Mouse (Mus musculus) lung, embryonic 14.5 days (tissue): ENCODE measurements around the gene Fam240a. TPM values are rescaled to one million over a fixed set of nuclear protein-coding genes. Genes with fewer than 3 reads are reported as not detected.

Experiments
- ATAC-seq: fragments of 200-750 bp; cut with Nextera tagmentation; 2 replicates; pipeline ENCODE4 v1.8.0; 2017; ENCODE audit warnings: mild to moderate bottlenecking, moderate TSS enrichment, moderate library complexity; ENCODE audit not compliant: insufficient read depth
- DNase-seq: peaks from one replicate; pipeline ENCODE4 v3.0.0-alpha.2; 2015
- H3K27ac ChIP-seq: fragments of 300-500 bp; sonication (generic); 2 replicates; pipeline ENCODE4 v1.5.1; 2014; ENCODE audit warnings: low read depth, mild to moderate bottlenecking, moderate library complexity
- H3K27me3 ChIP-seq: fragments of 300-500 bp; sonication (generic); 2 replicates; pipeline ENCODE4 v1.6.1; 2014; ENCODE audit warnings: low read length, control low read depth; ENCODE audit not compliant: insufficient read depth
- H3K36me3 ChIP-seq: fragments of 300-500 bp; sonication (generic); 2 replicates; pipeline ENCODE4 v1.6.1; 2014; ENCODE audit warnings: control low read depth; ENCODE audit not compliant: insufficient read depth
- H3K4me1 ChIP-seq: fragments of 300-500 bp; sonication (generic); 2 replicates; pipeline ENCODE4 v1.6.1; 2014; ENCODE audit warnings: antibody characterized with exemption, control low read depth; ENCODE audit not compliant: insufficient read depth
- H3K4me2 ChIP-seq: fragments of 300-500 bp; sonication (generic); 2 replicates; pipeline ENCODE4 v1.6.1; 2014; ENCODE audit warnings: mild to moderate bottlenecking
- H3K4me3 ChIP-seq: fragments of 300-500 bp; sonication (generic); 2 replicates; pipeline ENCODE4 v1.5.1; 2014; ENCODE audit warnings: low read depth, low read length
- H3K9ac ChIP-seq: fragments of 300-500 bp; sonication (generic); 2 replicates; pipeline ENCODE4 v1.6.1; 2014
- H3K9me3 ChIP-seq: fragments of 300-500 bp; sonication (generic); 2 replicates; pipeline ENCODE4 v1.6.1; 2016; ENCODE audit warnings: low read depth, low read length, control low read depth
- CTCF ChIP-seq: IDR thresholded peaks from 2 replicates; pipeline ENCODE4 v1.5.1; 2016; ENCODE audit warnings: antibody characterized with exemption, low read depth
- WGBS: fragments of 180-500 bp; shearing (Covaris S2); extraction: QIAGEN DNeasy Blood & Tissue Kit; methylation state at CpG from one replicate; pipeline ENCODE4 v1.1.7; 2014; 5-methylcytosine and 5-hydroxymethylcytosine counted together
- polyA plus RNA-seq: library from polyadenylated mRNA; unstranded; fragments of >200 nt; fragmentation: Nextera tagmentation; extraction: Ambion mirVana; gene quantifications from 2 replicates; pipeline ENCODE4 v1.2.1, GENCODE M21; 2014

Gene Fam240a
- polyA plus RNA-seq, 1 experiment from 2014 or later: not detected

DNA sequence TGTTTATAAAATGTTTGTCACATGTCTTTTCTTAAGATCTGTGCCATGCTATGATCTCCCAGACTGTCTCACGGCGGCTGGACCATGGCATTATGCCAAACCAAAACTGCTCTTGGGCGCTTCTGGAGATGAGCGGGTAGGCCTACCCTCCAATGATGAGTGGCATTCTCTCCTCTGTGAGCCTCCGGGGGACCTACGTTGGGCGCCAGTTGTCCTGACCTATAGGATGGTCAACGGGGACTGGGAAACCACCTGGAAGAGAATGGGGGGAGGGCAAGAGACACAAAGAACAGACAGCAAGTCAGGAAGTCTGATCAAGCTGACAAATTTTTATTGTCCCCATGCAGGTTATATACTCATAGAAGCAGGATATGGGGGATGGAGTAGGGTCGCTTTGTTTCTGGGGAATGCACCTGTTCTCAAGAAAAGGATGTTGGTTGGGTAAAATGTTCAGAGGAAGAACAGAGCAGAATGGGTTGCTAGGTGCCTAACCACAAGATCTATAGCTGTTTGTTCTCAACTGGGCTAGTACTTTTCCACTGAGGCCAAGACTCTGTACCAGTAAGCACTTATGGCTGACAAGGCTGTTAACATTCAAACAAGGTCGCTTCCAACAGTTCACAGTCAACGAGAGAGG lies 9.3 kb downstream of the Fam240a start:
- H3K27me3 ChIP-seq: no peaks in the 10 kb centered on the region
- H3K4me2 ChIP-seq: no peak overlapping the region
- TF ChIP-seq CTCF: no peak
- ATAC-seq: no peak
- H3K4me1 ChIP-seq: no peaks in the 10 kb centered on the region
- no peak overlapping the region for H3K9ac ChIP-seq
- WGBS: 86% methylated on average over 11 of the region's 11 CpGs
- no peaks in the 10 kb centered on the region for H3K36me3 ChIP-seq
- no peak overlapping the region for H3K4me3 ChIP-seq
- DNase-seq: no peak
- no peaks in the 10 kb centered on the region for H3K9me3 ChIP-seq
- H3K27ac ChIP-seq: no peak overlapping the region

DNA sequence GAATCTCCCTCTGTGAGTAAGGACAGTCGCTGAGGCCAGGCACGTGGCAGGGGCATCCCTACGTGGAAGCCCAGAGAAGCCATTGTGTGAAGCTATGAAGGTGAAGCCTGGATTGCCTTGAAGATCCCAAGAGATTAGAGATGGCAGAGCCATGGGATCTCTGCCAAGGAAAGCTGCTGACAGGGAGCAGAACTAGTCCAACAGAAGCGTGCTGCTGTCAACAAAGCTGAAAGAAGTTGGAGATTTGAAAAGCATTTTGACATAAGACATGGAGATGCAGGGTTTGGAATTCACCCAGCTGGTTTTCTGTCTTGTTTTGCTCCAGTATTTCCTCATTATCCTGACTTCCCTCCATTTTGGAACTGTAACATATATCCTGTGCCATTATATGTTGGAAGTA lies 14.4 kb downstream of the Fam240a start:
- ATAC-seq: no peak
- 78% methylated on average over 4 of the region's 4 CpGs for WGBS
- TF ChIP-seq CTCF: no peak
- H3K4me3 ChIP-seq: no peak overlapping the region
- no peaks in the 10 kb centered on the region for H3K9me3 ChIP-seq
- H3K4me2 ChIP-seq: no peak overlapping the region
- no peaks in the 10 kb centered on the region for H3K36me3 ChIP-seq
- no peak overlapping the region for H3K9ac ChIP-seq
- no peak for DNase-seq
- H3K27ac ChIP-seq: no peak overlapping the region
- no peaks in the 10 kb centered on the region for H3K27me3 ChIP-seq
- H3K4me1 ChIP-seq: no peaks in the 10 kb centered on the region

DNA sequence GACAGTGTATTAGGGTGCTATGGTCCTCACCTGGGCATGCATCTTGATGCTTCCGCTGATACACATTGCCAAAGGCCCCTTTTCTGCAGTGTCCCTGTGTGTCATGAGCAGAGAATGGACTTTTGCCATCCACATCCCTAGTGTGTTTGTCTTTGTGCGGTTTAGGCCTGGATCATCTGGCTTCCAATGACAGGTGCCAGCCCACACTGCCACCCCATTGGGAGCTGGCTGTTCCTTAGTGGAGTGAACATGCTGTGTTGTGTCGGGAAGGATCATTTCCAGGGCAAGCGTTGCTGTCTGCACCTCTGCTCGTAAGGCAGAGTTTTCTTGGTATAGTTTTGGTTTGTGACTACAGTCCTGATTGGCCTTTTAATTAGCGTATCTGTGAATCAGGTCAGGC lies 15.5 kb downstream of the Fam240a start:
- no peak for ATAC-seq
- Histone ChIP-seq H3K4me2 (no peak overlapping the region), H3K27ac (no peak overlapping the region), H3K4me3 (no peak overlapping the region), H3K4me1 (no peaks in the 10 kb centered on the region), H3K36me3 (no peaks in the 10 kb centered on the region), H3K9ac (no peak overlapping the region), H3K9me3 (no peaks in the 10 kb centered on the region), H3K27me3 (no peaks in the 10 kb centered on the region)
- no peak for DNase-seq
- WGBS: 86% methylated on average over 6 of the region's 6 CpGs
- no peak for TF ChIP-seq CTCF

DNA sequence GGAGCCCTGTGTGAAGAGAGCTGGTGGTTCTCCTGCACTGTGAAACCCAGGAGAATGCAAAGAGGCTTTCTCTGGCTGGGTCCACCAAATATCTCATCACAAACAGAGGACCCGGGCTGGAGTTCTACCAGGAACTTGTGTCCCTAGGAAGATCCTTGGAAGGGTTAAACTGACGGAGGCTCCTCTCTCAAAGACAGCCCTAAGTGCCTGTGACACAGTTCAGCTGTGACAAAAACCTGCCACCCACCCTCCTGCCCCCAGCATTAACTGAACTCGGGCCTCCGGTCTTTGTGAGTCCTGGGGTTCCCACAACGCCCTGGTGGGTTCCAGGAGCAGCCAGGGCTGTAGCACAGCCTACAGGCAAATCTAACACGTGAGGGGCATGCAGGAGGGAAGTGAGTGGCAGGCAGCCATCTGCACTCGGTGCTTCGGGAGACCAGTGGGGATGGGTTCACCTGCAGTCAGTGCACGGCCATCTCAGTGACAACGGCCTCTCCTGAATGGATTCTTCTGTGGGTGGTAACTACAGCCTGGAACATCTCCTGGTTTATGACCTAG lies 17.1 kb downstream of the Fam240a start:
- H3K4me2 ChIP-seq: no peak overlapping the region
- no peak for TF ChIP-seq CTCF
- H3K9ac ChIP-seq: no peak overlapping the region
- H3K27me3 ChIP-seq: no peaks in the 10 kb centered on the region
- ATAC-seq (peak; percentile 32; the same call in 1 of the 2 replicates), DNase-seq (peak; percentile 70)
- no peaks in the 10 kb centered on the region for H3K4me1 ChIP-seq
- WGBS: 35% methylated on average over 10 of the region's 10 CpGs
- H3K9me3 ChIP-seq: no peaks in the 10 kb centered on the region
- H3K4me3 ChIP-seq: no peak overlapping the region
- no peak overlapping the region for H3K27ac ChIP-seq
- no peaks in the 10 kb centered on the region for H3K36me3 ChIP-seq

DNA sequence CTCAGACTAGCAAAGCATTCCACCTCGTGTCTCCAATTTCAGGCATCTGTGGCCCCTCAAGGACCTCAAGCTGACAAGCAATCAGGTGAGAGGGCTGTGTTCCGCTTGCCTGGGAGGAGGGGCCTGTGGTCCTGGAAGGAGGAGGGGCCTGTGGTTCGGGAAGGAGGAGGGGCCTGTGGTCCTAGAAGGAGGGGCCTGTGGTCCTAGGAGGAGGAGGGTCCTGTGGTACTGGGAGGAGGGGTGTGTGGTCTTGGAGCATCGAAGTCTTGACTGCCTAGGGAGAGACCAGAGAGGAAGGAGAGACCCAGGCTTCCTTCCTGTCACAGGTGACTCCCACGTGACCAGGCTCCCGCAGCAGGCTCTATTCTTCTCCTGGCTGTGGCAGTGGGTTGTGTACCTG lies 20.1 kb downstream of the Fam240a start:
- Histone ChIP-seq H3K9me3 (no peaks in the 10 kb centered on the region), H3K27ac (no peak overlapping the region), H3K4me3 (no peak overlapping the region), H3K9ac (no peak overlapping the region), H3K27me3 (no peaks in the 10 kb centered on the region), H3K4me2 (peak overlapping the region; percentile 30), H3K4me1 (no peaks in the 10 kb centered on the region), H3K36me3 (no peaks in the 10 kb centered on the region)
- TF ChIP-seq CTCF: no peak
- 6% methylated on average over 6 of the region's 6 CpGs for WGBS
- DNase-seq (peak; percentile 14), ATAC-seq (peak; percentile 54)

DNA sequence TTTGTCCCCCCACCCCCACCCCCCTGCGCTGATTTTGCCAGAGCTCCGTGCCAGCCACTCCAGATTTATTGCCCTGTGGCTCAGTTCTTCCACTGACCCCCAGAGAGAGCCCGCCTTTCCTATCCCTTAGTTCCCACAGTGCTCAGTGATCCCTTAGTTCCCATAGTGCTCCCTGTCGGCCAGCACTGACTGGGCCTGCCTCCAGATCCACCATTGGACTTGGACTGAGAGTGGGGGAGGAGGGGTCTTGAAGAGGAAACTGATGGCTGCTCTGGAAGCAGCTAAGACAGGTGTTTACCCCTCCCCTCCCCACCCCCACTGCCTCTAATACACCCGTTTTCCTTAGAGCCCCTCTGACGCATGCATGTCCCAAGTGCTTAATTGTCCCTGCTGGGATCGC lies 20.7 kb downstream of the Fam240a start:
- TF ChIP-seq CTCF: no peak
- Histone ChIP-seq H3K4me2 (peak overlapping the region; percentile 30), H3K36me3 (no peaks in the 10 kb centered on the region), H3K27ac (no peak overlapping the region), H3K27me3 (no peaks in the 10 kb centered on the region), H3K9ac (no peak overlapping the region), H3K4me1 (no peaks in the 10 kb centered on the region), H3K4me3 (no peak overlapping the region), H3K9me3 (no peaks in the 10 kb centered on the region)
- no peak for DNase-seq
- no peak for ATAC-seq
- 16% methylated on average over 7 of the region's 7 CpGs for WGBS

DNA sequence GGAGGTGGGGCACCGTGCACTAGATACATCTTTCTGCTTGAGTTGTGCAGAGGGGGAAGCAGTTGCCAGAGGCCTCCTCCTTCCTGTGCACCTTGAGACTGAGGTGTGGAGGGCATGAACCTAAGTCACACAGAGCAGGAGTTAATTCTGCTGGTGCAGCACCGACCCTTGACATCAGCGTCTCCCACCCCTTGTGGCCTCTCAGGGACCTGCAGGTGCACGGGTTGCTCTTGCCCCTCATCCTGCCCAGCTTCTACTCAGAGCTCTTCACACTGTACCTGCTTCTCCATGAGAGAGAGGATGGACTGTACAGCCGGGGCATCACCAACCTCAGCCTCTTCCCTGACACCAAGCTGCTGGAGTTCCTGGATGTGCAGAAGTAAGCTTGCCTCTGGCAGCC lies 21.2 kb downstream of the Fam240a start:
- no peak; the same call in 1 of the 2 replicates for TF ChIP-seq CTCF
- Histone ChIP-seq H3K9me3 (no peaks in the 10 kb centered on the region), H3K27me3 (no peaks in the 10 kb centered on the region), H3K4me1 (no peaks in the 10 kb centered on the region), H3K27ac (no peak overlapping the region), H3K4me2 (no peak overlapping the region), H3K4me3 (no peak overlapping the region), H3K36me3 (no peaks in the 10 kb centered on the region), H3K9ac (no peak overlapping the region)
- DNase-seq (no peak), ATAC-seq (no peak)
- WGBS: 45% methylated on average over 5 of the region's 5 CpGs

DNA sequence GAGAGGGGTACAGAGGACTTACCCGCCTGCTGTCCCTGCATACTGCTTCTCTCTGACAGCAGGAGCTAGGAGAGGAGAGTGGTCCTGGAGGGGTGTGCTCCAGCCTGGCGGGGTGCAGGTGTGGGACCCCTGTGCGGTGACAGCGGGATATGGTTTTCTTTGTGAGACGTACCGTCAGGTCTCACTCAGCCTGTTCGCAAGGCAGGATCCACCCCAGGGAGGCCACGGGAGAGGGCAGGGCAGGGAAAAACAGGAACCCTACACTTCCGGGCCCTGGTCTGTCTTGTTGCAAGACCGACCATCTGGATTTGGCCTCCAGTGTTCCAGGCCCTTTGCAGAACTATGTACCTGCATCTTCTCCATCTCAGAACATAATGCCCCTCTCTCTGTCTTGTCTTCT lies 23.2 kb downstream of the Fam240a start:
- no peak overlapping the region for H3K4me3 ChIP-seq
- H3K27ac ChIP-seq: no peak overlapping the region
- DNase-seq (no peak), ATAC-seq (no peak)
- no peaks in the 10 kb centered on the region for H3K9me3 ChIP-seq
- H3K9ac ChIP-seq: no peak overlapping the region
- H3K27me3 ChIP-seq: no peaks in the 10 kb centered on the region
- no peaks in the 10 kb centered on the region for H3K36me3 ChIP-seq
- 68% methylated on average over 10 of the region's 10 CpGs for WGBS
- no peaks in the 10 kb centered on the region for H3K4me1 ChIP-seq
- H3K4me2 ChIP-seq: no peak overlapping the region
- TF ChIP-seq CTCF: no peak
